Mouse (Mus musculus): ENCODE measurements around the gene Tom1.

- TF ChIP-seq GATA1 (IDR thresholded peaks at IDR 0.05; ENCODE audit: low read length) = no peak
- no peak for TF ChIP-seq TAL1 (IDR thresholded peaks at IDR 0.05; ENCODE audit: low read length)
These were observed 75.9 kb downstream of the Tom1 start, which contains the start of gene Mcm5 for GRCm38 (mm10) chr8:75109236-75109967.
